Mouse (Mus musculus) stomach, postnatal 0 days (tissue): ENCODE results near the gene Tnc. TPM values are rescaled to one million over a fixed set of nuclear protein-coding genes. Genes with fewer than 3 reads are reported as not detected.

Experiments used
- ATAC-seq: fragments of 200-750 bp; cut with Nextera tagmentation; 2 replicates; pipeline ENCODE4 v1.8.0; 2017; ENCODE audit not compliant: low FRiP score, low TSS enrichment
- DNase-seq: peaks from one replicate; pipeline ENCODE4 v3.0.0-alpha.2; 2016; ENCODE audit warnings: low spot score
- H3K27ac ChIP-seq: fragments of 300-500 bp; sonication (generic); replicated peaks from 2 replicates; pipeline ENCODE4 v1.5.1; 2014; ENCODE audit warnings: mild to moderate bottlenecking, control low read depth
- H3K27me3 ChIP-seq: fragments of 300-500 bp; sonication (generic); 2 replicates; pipeline ENCODE4 v1.6.1; 2014; ENCODE audit warnings: low read length; ENCODE audit not compliant: control insufficient read depth, insufficient read depth
- H3K36me3 ChIP-seq: fragments of 300-500 bp; sonication (generic); 2 replicates; pipeline ENCODE4 v1.6.1; 2014; ENCODE audit warnings: low read length, mixed read lengths; ENCODE audit not compliant: control insufficient read depth, insufficient read depth
- H3K4me1 ChIP-seq: fragments of 300-500 bp; sonication (generic); replicated peaks from 2 replicates; pipeline ENCODE4 v1.6.1; 2014; ENCODE audit warnings: antibody characterized with exemption; ENCODE audit not compliant: control insufficient read depth, insufficient read depth
- H3K4me2 ChIP-seq: fragments of 300-500 bp; sonication (generic); replicated peaks from 2 replicates; pipeline ENCODE4 v1.6.1; 2014; ENCODE audit warnings: low read depth, mild to moderate bottlenecking, control low read depth, moderate library complexity
- H3K4me3 ChIP-seq: fragments of 300-500 bp; sonication (generic); 2 replicates; pipeline ENCODE4 v1.5.1; 2014; ENCODE audit warnings: low read depth, low read length, control low read depth
- H3K9ac ChIP-seq: fragments of 300-500 bp; sonication (generic); 2 replicates; pipeline ENCODE4 v1.6.1; 2014; ENCODE audit warnings: mild to moderate bottlenecking, low read length, control low read depth, mixed read lengths
- H3K9me3 ChIP-seq: fragments of 300-500 bp; sonication (generic); 2 replicates; pipeline ENCODE4 v1.6.1; 2016; ENCODE audit warnings: low read length; ENCODE audit not compliant: control insufficient read depth
- CTCF ChIP-seq: IDR thresholded peaks from 2 replicates; pipeline ENCODE4 v1.5.1; 2016; ENCODE audit warnings: antibody characterized with exemption, low read depth, mild to moderate bottlenecking, moderate library complexity
- EP300 ChIP-seq: optimal IDR thresholded peaks from 2 replicates; pipeline ENCODE3; 2016; ENCODE audit warnings: antibody characterized with exemption
- WGBS: fragments of 180-500 bp; shearing (Covaris S2); extraction: QIAGEN DNeasy Blood & Tissue Kit; methylation state at CpG from one replicate; pipeline ENCODE4 v1.1.7; 2014; 5-methylcytosine and 5-hydroxymethylcytosine counted together
- polyA plus RNA-seq: library from polyadenylated mRNA; unstranded; fragments of >200 nt; fragmentation: Nextera tagmentation; extraction: Ambion mirVana; gene quantifications from 2 replicates; pipeline ENCODE4 v1.2.1, GENCODE M21; 2015

Tnc gene
- polyA plus RNA-seq, 1 experiment from 2014 or later: 24.1 TPM

GRCm38 (mm10) chr4:64083858-64084257 lies 37.0 kb upstream of the Tnc start:
- no peak for ATAC-seq
- no peak overlapping the region for H3K4me2 ChIP-seq
- H3K36me3 ChIP-seq: no peaks in the 10 kb centered on the region
- H3K4me1 ChIP-seq: no peaks in the 10 kb centered on the region
- H3K9me3 ChIP-seq: no peaks in the 10 kb centered on the region
- no peaks in the 10 kb centered on the region for H3K27me3 ChIP-seq
- DNase-seq: no peak
- no peak overlapping the region for H3K27ac ChIP-seq
- 69% methylated on average over 5 of the region's 5 CpGs for WGBS
- H3K4me3 ChIP-seq: no peak overlapping the region
- TF ChIP-seq EP300 (no peak), CTCF (no peak)
- no peak overlapping the region for H3K9ac ChIP-seq

- Histone ChIP-seq H3K27me3 (no peaks in the 10 kb centered on the region), H3K36me3 (no peaks in the 10 kb centered on the region), H3K9me3 (no peaks in the 10 kb centered on the region), H3K4me3 (no peak overlapping the region), H3K4me1 (no peaks in the 10 kb centered on the region), H3K9ac (no peak overlapping the region), H3K27ac (no peak overlapping the region), H3K4me2 (no peak overlapping the region)
- 52% methylated on average over 2 of the region's 2 CpGs for WGBS
- DNase-seq: no peak
- no peak for TF ChIP-seq EP300
- TF ChIP-seq CTCF: no peak
- ATAC-seq: peak; percentile 35; the same call in 1 of the 2 replicates
Measured at GRCm38 (mm10) chr4:64078029-64078619, 31.3 kb upstream of the Tnc start.

DNA sequence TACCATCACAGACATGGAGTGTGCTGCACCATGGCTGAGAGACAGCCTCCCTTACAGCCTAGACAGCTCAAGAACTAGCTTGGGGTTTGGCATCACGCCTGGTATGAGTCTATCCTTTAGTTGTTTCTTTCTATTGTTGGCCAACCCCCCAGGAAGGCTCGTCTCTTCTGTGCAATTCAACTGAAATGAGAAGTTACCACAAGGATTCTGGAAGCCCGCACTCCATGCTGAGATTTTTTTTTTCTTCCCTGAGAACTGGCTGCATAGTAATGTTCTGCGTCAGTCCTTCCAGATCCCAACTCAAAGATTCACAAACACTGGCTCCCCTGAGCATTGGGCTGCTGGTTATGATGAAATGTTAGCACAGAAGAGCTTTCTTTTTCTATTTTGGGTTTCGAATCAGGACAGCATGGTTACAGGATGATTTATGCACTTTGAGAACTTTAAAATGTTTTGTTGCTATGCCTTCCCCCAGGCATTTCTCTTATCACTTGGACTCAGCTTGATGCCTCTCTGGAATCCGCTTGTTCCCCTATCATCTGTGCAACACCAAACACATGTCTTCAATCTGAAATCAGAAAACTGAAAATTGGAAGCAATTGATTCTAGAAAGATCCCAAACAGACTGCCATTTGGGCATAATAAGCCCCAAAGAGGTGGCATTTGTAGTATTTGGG lies 29.7 kb upstream of the Tnc start:
- TF ChIP-seq CTCF (no peak), EP300 (no peak)

DNA sequence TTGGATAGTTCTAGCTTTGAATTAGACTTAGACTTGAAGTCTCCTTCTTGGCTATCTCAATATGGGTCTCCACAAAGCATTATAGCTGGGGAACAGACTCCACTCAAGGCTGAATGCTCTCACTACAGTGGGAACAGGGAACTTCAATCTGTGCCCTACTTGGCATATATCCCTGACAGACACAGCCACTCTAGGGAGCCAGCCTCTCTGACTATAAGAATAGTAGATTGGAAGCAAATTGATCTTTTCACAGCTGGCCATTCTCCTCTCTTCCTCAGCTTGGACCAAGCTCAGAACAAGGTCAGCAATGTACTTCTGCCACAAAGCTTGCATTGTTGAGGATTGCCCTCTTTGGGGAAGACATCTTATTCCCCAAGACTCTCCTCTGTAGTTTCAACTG lies 27.9 kb upstream of the Tnc start:
- H3K36me3 ChIP-seq: no peaks in the 10 kb centered on the region
- no peak overlapping the region for H3K4me2 ChIP-seq
- ATAC-seq (no peak), DNase-seq (no peak)
- no peak for TF ChIP-seq EP300
- no peak for TF ChIP-seq CTCF
- no peak overlapping the region for H3K27ac ChIP-seq
- no peak overlapping the region for H3K4me3 ChIP-seq
- no peaks in the 10 kb centered on the region for H3K4me1 ChIP-seq
- H3K27me3 ChIP-seq: no peaks in the 10 kb centered on the region
- no peak overlapping the region for H3K9ac ChIP-seq
- H3K9me3 ChIP-seq: no peaks in the 10 kb centered on the region

More for the DNA sequence above, 29.7 kb upstream of the Tnc start:
- no peaks in the 10 kb centered on the region for H3K9me3 ChIP-seq
- no peak overlapping the region for H3K4me3 ChIP-seq
- H3K9ac ChIP-seq: no peak overlapping the region
- H3K27me3 ChIP-seq: no peaks in the 10 kb centered on the region
- no peaks in the 10 kb centered on the region for H3K36me3 ChIP-seq
- H3K27ac ChIP-seq: no peak overlapping the region
- DNase-seq: no peak
- no peak overlapping the region for H3K4me2 ChIP-seq
- ATAC-seq: no peak
- 64% methylated on average over 6 of the region's 6 CpGs for WGBS
- H3K4me1 ChIP-seq: no peaks in the 10 kb centered on the region

DNA sequence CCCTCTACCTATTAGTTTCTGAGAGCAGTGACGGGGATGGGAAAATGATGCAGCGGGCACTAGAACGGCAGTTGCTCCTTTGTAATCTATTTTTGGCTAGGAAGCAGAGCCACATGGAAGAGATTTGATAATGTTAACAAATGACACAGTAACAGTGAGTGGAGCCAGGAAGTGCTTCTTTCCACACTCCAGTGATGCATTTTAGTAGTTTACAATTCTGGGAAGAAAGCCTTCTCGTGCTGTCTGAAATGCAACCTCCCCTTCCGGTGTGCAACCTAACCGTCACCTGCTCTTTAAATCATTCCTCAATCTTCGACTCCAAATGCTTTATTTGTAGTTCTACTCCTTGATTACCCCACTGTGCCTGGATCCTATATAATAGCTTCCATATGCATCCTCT lies 20.6 kb upstream of the Tnc start:
- WGBS: 49% methylated on average over 7 of the region's 7 CpGs
- no peaks in the 10 kb centered on the region for H3K9me3 ChIP-seq
- H3K27ac ChIP-seq: no peak overlapping the region
- ATAC-seq (no peak), DNase-seq (no peak)
- TF ChIP-seq CTCF: no peak
- TF ChIP-seq EP300: no peak
- H3K4me3 ChIP-seq: no peak overlapping the region
- 0 out of 2 replicates have a peak, but pooled peaks cover 2% of the 10 kb centered on the region for H3K4me1 ChIP-seq
- H3K9ac ChIP-seq: no peak overlapping the region
- no peaks in the 10 kb centered on the region for H3K36me3 ChIP-seq
- no peaks in the 10 kb centered on the region for H3K27me3 ChIP-seq
- no peak overlapping the region for H3K4me2 ChIP-seq

DNA sequence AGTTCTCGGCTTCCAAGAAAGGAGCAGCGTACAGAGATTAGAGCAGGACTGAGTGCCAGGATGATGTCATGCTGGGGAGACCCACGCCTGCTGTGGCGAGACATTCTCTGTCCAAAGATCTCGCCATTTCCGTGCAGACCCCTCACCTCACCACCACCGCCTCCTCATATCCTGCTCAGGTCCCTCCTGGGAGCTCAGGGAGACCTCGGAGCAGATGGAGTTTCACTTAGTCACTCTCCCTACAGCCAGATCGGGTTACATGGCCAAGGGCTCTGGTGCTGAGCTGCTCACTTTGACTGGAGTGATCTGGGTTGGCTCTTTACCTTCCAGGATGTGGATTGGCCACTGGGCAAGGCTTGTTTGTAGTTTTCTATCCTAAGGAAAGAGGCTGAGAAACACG lies 18.5 kb upstream of the Tnc start:
- no peak overlapping the region for H3K27ac ChIP-seq
- no peaks in the 10 kb centered on the region for H3K9me3 ChIP-seq
- H3K4me2 ChIP-seq: peak overlapping the region; percentile 14; the same call in 1 of the 2 replicates
- TF ChIP-seq CTCF (no peak), EP300 (no peak)
- no peaks in the 10 kb centered on the region for H3K36me3 ChIP-seq
- H3K9ac ChIP-seq: no peak overlapping the region
- ATAC-seq (no peak), DNase-seq (no peak)
- no peaks in the 10 kb centered on the region for H3K27me3 ChIP-seq
- 0 out of 2 replicates have a peak, but pooled peaks cover 2% of the 10 kb centered on the region for H3K4me1 ChIP-seq
- 42% methylated on average over 10 of the region's 10 CpGs for WGBS
- H3K4me3 ChIP-seq: no peak overlapping the region
